Mouse (Mus musculus): ENCODE data around the gene Pfkp. TPM values are rescaled to one million over a fixed set of nuclear protein-coding genes. Genes with fewer than 3 reads are reported as not detected.

The Pfkp gene
- polyA plus RNA-seq, 1 experiment from 2014 or later, result 15.2 TPM

DNA sequence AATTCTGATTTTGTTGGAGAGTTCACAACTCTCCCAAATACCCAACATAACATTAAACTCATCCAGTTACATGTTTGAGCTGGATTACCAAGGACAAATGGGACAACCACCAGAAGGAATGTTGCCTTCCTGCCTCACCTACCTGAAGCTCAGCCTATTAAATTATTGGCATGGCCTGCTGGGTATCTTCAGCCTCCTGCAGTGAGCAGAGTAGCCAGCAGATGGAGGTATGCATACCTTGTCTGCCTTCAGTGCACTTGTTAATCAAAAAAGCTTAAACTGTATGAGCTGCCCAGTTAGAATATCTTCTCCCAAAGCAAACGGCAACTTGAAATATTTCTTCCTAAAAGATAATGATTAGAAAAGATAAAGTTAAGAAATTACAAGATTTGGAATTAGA, 115.9 kb downstream of the Pfkp start:
- no peak for ATAC-seq (ENCODE audit: insufficient number of reproducible peaks, insufficient read depth, low FRiP score, low TSS enrichment)
- Histone ChIP-seq H3K9me3 (no peaks in the 10 kb centered on the region), H3K4me2 (replicated peaks) (no peak overlapping the region), H3K4me1 (no peaks in the 10 kb centered on the region), H3K27ac (no peak overlapping the region), H3K4me3 (no peak overlapping the region), H3K36me3 (no peaks in the 10 kb centered on the region), H3K27me3 (no peaks in the 10 kb centered on the region), H3K9ac (no peak overlapping the region)
- 90% methylated on average over 1 of the region's 1 CpGs for WGBS

Other genes with a start within 250 kb of the Pfkp start
- 107 and 110 TPM in 2 replicates for gene Pitrm1, start 100.6 kb downstream of the Pfkp start, polyA plus RNA-seq (2016; fragmentation: Nextera tagmentation; extraction: Ambion mirVana)

All from embryonic facial prominence, embryonic 12.5 days (tissue).